Mouse (Mus musculus) thymus, adult 2 months (tissue): ENCODE results near the gene Sgms1.

Experiments used
- CTCF ChIP-seq: fragments of 200-500 bp; IDR thresholded peaks from 2 replicates; pipeline ENCODE4 v1.5.1; 2012; ENCODE audit warnings: mild to moderate bottlenecking, control low read depth, low read length, moderate library complexity, borderline replicate concordance; ENCODE audit not compliant: control insufficient read depth, poor library complexity, insufficient read depth; ENCODE audit errors: extremely low read depth
- POLR2A ChIP-seq: fragments of 200-500 bp; IDR thresholded peaks from 2 replicates; pipeline ENCODE4 v1.6.1; 2012; ENCODE audit warnings: mild to moderate bottlenecking, low read length, control low read depth, moderate library complexity; ENCODE audit not compliant: control insufficient read depth, poor library complexity, insufficient read depth; ENCODE audit errors: extremely low read depth

DNA sequence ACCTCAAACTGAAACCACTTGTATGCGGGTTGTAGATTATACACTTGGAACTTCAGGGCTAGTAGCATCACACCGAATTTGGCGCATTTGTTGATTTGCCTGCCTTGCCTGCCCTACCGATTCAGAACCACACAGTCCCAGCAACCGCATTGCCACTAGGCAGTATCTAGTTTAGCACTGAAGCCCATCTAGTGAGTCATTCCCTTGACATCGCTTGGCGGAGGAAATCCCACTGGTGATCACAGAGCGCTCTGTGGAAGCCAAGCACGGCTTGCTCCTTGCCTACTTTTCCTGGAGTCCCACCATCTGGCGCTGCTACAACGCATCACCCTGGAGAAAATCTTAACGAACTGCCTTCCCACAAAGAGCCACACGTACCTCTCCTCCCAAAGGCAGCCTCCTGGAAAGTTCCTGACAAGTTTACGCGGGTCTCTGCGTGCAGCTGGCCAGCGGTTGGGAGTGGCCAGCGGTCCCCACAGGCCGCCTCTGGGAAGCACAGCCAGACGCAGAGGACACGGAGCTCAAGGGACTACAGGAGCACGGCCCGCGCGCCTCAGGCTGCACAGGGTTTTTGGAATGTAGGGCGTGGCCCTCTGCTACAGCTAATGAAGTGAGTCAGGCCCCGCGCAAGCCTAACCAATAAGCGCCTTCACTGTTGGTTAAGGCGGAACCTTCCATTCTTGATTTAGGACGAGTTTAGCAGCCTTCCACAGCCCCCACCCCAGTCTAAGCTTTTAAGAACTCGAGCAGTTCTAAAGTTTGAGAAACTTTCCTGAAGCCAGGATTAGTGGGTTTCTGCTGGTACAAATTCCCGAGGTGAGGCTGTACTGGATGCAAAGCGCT, 178.8 kb downstream of the Sgms1 start:
- TF ChIP-seq CTCF, result 0 out of 2 replicates have a peak, but pooled peaks have one; percentile 32
- no peak for TF ChIP-seq POLR2A
